Mouse (Mus musculus): ENCODE measurements around the gene Hecw2.
A peak's percentile ranks its signal among the peaks of the same experiment; 100 is the strongest.

The Hecw2 gene

DNA sequence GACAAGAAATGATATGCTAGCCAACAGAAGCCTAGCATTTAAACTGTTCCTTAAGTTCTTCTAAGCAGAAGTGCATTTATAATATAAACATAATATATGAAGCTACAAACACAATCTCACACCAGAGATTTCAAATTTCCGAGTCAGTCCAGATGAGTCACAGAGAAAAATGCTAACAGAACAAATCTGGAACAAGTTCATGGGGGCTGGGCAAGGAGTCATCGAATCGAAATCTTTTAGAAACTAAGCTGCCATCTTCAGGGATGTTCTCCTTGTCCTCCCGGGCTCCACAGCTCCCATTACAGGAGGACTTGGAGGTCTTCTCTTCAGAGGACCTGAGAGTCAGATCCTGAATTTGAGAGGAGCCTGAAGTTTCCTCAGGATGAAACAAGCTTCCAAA is 437.7 kb downstream of the Hecw2 start:
- peaks cover 26% of the 10 kb centered on the region for H3K36me3 ChIP-seq (ENCODE audit: control insufficient read depth, insufficient read depth, low read length, poor library complexity, severe bottlenecking)
- peak; percentile 27 for DNase-seq (ENCODE audit: low read depth, low spot score)
- no peaks in the 10 kb centered on the region for H3K27me3 ChIP-seq (ENCODE audit: control insufficient read depth, insufficient read depth, low read length, poor library complexity, severe bottlenecking)
